Mouse (Mus musculus) stomach, postnatal 0 days (tissue): Measurements from ENCODE around the gene Tmem39a. TPM values are rescaled to one million over a fixed set of nuclear protein-coding genes. Genes with fewer than 3 reads are reported as not detected.
A peak's percentile ranks its signal among the peaks of the same experiment; 100 is the strongest.

Experiments used
- ATAC-seq: fragments of 200-750 bp; cut with Nextera tagmentation; 2 replicates; pipeline ENCODE4 v1.8.0; 2017; ENCODE audit not compliant: low FRiP score, low TSS enrichment
- DNase-seq: peaks from one replicate; pipeline ENCODE4 v3.0.0-alpha.2; 2016; ENCODE audit warnings: low spot score
- H3K27ac ChIP-seq: fragments of 300-500 bp; sonication (generic); replicated peaks from 2 replicates; pipeline ENCODE4 v1.5.1; 2014; ENCODE audit warnings: mild to moderate bottlenecking, control low read depth
- H3K27me3 ChIP-seq: fragments of 300-500 bp; sonication (generic); 2 replicates; pipeline ENCODE4 v1.6.1; 2014; ENCODE audit warnings: low read length; ENCODE audit not compliant: control insufficient read depth, insufficient read depth
- H3K36me3 ChIP-seq: fragments of 300-500 bp; sonication (generic); 2 replicates; pipeline ENCODE4 v1.6.1; 2014; ENCODE audit warnings: low read length, mixed read lengths; ENCODE audit not compliant: control insufficient read depth, insufficient read depth
- H3K4me1 ChIP-seq: fragments of 300-500 bp; sonication (generic); replicated peaks from 2 replicates; pipeline ENCODE4 v1.6.1; 2014; ENCODE audit warnings: antibody characterized with exemption; ENCODE audit not compliant: control insufficient read depth, insufficient read depth
- H3K4me2 ChIP-seq: fragments of 300-500 bp; sonication (generic); replicated peaks from 2 replicates; pipeline ENCODE4 v1.6.1; 2014; ENCODE audit warnings: low read depth, mild to moderate bottlenecking, control low read depth, moderate library complexity
- H3K4me3 ChIP-seq: fragments of 300-500 bp; sonication (generic); 2 replicates; pipeline ENCODE4 v1.5.1; 2014; ENCODE audit warnings: low read depth, low read length, control low read depth
- H3K9ac ChIP-seq: fragments of 300-500 bp; sonication (generic); 2 replicates; pipeline ENCODE4 v1.6.1; 2014; ENCODE audit warnings: mild to moderate bottlenecking, low read length, control low read depth, mixed read lengths
- H3K9me3 ChIP-seq: fragments of 300-500 bp; sonication (generic); 2 replicates; pipeline ENCODE4 v1.6.1; 2016; ENCODE audit warnings: low read length; ENCODE audit not compliant: control insufficient read depth
- CTCF ChIP-seq: IDR thresholded peaks from 2 replicates; pipeline ENCODE4 v1.5.1; 2016; ENCODE audit warnings: antibody characterized with exemption, low read depth, mild to moderate bottlenecking, moderate library complexity
- EP300 ChIP-seq: optimal IDR thresholded peaks from 2 replicates; pipeline ENCODE3; 2016; ENCODE audit warnings: antibody characterized with exemption
- WGBS: fragments of 180-500 bp; shearing (Covaris S2); extraction: QIAGEN DNeasy Blood & Tissue Kit; methylation state at CpG from one replicate; pipeline ENCODE4 v1.1.7; 2014; 5-methylcytosine and 5-hydroxymethylcytosine counted together
- polyA plus RNA-seq: library from polyadenylated mRNA; unstranded; fragments of >200 nt; fragmentation: Nextera tagmentation; extraction: Ambion mirVana; gene quantifications from 2 replicates; pipeline ENCODE4 v1.2.1, GENCODE M21; 2015

Tmem39a gene
- polyA plus RNA-seq, 1 experiment from 2014 or later = 48.9 TPM

DNA sequence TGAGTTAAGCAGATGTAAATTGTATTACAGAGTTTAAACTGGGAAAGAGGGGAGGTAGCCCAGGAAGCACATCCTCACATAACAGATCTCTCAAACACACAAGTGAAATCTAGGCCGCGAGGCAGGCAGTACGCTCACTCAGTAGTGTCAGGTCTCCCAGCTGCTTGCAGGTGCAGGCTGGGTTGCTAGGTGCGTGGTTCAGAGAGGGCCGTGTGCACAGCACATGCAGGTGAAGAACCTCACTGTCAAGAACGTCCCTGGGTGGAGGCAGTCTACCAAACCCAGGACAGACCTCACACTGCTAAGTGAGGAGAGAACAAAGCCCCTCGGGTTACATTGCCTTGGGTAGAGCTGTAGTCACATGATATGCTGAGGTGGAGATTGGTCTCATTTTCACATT, 26.3 kb downstream of the Tmem39a start:
- Histone ChIP-seq H3K9ac (no peak overlapping the region), H3K27ac (no peak overlapping the region), H3K4me1 (no peaks in the 10 kb centered on the region), H3K4me2 (no peak overlapping the region), H3K4me3 (no peak overlapping the region), H3K36me3 (peaks cover 40% of the 10 kb centered on the region), H3K9me3 (no peaks in the 10 kb centered on the region), H3K27me3 (no peaks in the 10 kb centered on the region)
- 80% methylated on average over 7 of the region's 7 CpGs for WGBS
- no peak for DNase-seq
- no peak for TF ChIP-seq CTCF
- no peak for TF ChIP-seq EP300
- no peak for ATAC-seq

DNA sequence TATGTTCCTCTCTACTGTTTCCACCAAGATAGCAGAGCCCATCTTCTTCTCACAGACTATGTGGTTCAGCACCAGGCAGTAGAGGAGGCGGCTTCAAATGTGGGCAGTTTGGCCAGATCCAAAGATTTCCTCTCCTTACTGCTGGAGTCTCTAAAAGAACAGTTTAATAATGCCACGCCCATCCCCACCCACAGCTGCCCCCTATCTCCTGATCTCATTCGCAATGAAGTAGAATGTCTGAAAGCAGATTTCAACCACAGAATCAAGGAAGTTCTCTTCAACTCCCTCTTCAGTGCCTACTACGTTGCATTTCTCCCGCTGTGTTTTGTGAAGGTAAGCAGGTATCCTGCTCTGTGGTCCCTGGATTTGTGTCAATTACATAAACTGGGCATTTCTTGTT, 26.7 kb downstream of the Tmem39a start:
- ATAC-seq (no peak), DNase-seq (no peak)
- H3K4me2 ChIP-seq = no peak overlapping the region
- no peak overlapping the region for H3K9ac ChIP-seq
- 78% methylated on average over 5 of the region's 5 CpGs for WGBS
- no peaks in the 10 kb centered on the region for H3K27me3 ChIP-seq
- H3K4me1 ChIP-seq = no peaks in the 10 kb centered on the region
- no peak overlapping the region for H3K27ac ChIP-seq
- no peaks in the 10 kb centered on the region for H3K9me3 ChIP-seq
- peaks cover 40% of the 10 kb centered on the region for H3K36me3 ChIP-seq
- TF ChIP-seq CTCF (no peak), EP300 (no peak)
- no peak overlapping the region for H3K4me3 ChIP-seq

DNA sequence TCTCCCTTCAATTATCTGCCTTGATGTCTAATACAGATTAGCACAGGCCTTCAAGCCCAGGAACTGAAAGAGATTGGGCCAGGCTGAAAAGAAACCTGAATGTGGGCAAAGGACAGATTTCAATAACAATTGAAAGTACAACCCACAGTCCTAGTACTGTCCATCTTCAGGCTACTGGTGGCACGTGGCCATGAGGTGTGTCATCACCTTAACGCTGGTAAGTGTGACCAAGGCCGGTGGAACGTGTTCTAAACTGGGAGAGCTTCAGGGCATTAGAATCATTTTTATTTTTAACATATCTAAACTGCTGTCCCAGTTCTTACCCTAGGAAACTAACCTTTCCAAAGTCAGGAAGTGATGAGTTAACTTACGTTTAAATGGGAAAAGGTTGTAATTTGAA, 28.7 kb downstream of the Tmem39a start:
- Histone ChIP-seq H3K27me3 (no peaks in the 10 kb centered on the region), H3K36me3 (peaks cover 38% of the 10 kb centered on the region), H3K4me2 (no peak overlapping the region), H3K4me1 (no peaks in the 10 kb centered on the region), H3K27ac (no peak overlapping the region), H3K9ac (no peak overlapping the region), H3K4me3 (no peak overlapping the region), H3K9me3 (no peaks in the 10 kb centered on the region)
- DNase-seq (no peak), ATAC-seq (no peak)
- no peak for TF ChIP-seq CTCF
- no peak for TF ChIP-seq EP300
- 92% methylated on average over 5 of the region's 5 CpGs for WGBS

DNA sequence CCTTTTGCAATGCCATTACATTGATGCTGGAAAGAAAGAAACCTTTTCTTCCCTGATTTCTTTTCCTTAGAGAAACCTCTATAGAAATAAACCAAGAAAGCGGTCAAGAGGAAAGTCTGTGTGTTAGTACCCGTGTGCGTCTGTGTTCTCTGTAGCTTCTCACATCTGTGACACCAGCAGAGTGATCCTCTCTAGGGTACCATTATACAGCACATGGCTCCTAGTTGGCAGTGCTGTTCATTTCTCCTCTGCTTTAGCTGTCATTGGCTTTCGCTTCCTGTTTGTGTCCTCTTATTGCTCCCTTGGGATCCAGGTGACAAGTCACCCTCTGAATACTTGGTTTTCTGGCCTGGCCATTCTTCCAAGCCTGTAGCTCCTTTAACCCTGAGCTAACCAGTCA, 29.1 kb downstream of the Tmem39a start:
- Histone ChIP-seq H3K9me3 (no peaks in the 10 kb centered on the region), H3K4me2 (no peak overlapping the region), H3K36me3 (peaks cover 41% of the 10 kb centered on the region), H3K27ac (no peak overlapping the region), H3K4me3 (no peak overlapping the region), H3K27me3 (no peaks in the 10 kb centered on the region), H3K4me1 (no peaks in the 10 kb centered on the region), H3K9ac (no peak overlapping the region)
- ATAC-seq (no peak), DNase-seq (no peak)
- TF ChIP-seq CTCF (no peak), EP300 (no peak)
- WGBS = 96% methylated on average over 4 of the region's 4 CpGs

DNA sequence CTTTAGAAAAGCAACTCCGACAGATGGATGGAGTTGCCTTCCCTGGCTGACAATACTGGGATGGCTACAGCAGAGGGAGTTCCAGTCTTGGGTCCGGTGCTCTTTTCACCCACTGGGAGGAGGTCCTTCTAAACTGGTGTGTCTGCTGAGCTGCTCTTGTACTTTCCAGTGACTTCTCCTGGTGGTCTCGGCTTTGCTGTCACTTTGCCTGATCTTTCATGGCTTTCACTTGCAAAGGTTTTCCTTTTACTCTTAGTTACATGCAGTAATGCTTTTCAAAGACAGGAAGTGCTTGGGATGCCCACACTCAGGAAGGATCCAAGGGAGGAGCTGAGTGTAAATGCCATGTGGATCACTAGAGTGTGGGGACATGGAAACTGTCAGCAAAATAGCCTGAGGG, 33.0 kb downstream of the Tmem39a start:
- no peak overlapping the region for H3K27ac ChIP-seq
- no peaks in the 10 kb centered on the region for H3K4me1 ChIP-seq
- ATAC-seq (no peak), DNase-seq (no peak)
- TF ChIP-seq CTCF (0 out of 2 replicates have a peak, but pooled peaks have one; percentile 2), EP300 (no peak)
- H3K27me3 ChIP-seq = no peaks in the 10 kb centered on the region
- no peak overlapping the region for H3K9ac ChIP-seq
- peaks cover 20% of the 10 kb centered on the region for H3K36me3 ChIP-seq
- no peak overlapping the region for H3K4me2 ChIP-seq
- 75% methylated on average over 3 of the region's 3 CpGs for WGBS
- H3K4me3 ChIP-seq = no peak overlapping the region
- H3K9me3 ChIP-seq = no peaks in the 10 kb centered on the region

DNA sequence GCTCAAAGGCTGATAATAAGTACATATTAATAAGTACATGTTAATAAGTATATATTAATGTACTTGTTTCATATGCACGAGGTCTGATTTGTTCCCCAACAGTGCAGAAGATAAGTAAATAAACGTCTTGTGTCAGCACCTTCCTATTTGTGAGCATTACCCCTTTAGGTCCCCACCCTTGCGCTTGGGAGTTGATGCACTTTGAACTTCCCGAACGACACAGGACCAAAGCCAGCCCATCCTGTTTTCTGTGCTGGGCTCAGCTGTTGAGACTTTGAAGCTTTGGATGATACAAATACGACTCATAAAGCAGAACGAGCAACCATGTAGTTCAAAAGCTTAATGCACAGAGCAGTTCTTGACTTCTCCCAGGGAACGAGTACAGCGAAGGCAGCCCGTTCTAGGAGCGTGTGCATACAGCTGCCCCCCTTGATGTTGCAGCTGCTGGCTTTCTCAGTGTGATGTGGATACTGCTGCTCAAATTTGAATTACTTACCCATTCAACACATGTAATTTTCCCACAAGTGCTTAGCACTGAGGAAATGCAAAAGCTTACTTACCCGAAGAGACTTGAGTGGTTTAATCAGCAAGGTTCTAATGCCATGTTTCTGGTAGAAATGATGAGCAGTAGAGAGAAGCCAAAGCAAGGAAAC, 33.7 kb downstream of the Tmem39a start:
- TF ChIP-seq EP300 = no peak
- no peak for TF ChIP-seq CTCF

More for the DNA sequence above, 33.7 kb downstream of the Tmem39a start:
- H3K4me1 ChIP-seq = no peaks in the 10 kb centered on the region
- 84% methylated on average over 12 of the region's 12 CpGs for WGBS
- ATAC-seq (no peak), DNase-seq (no peak)
- no peaks in the 10 kb centered on the region for H3K9me3 ChIP-seq
- no peak overlapping the region for H3K27ac ChIP-seq
- H3K4me2 ChIP-seq = no peak overlapping the region
- peaks cover 18% of the 10 kb centered on the region for H3K36me3 ChIP-seq
- H3K4me3 ChIP-seq = no peak overlapping the region
- no peaks in the 10 kb centered on the region for H3K27me3 ChIP-seq
- H3K9ac ChIP-seq = no peak overlapping the region
